In the genomic region with DNA sequence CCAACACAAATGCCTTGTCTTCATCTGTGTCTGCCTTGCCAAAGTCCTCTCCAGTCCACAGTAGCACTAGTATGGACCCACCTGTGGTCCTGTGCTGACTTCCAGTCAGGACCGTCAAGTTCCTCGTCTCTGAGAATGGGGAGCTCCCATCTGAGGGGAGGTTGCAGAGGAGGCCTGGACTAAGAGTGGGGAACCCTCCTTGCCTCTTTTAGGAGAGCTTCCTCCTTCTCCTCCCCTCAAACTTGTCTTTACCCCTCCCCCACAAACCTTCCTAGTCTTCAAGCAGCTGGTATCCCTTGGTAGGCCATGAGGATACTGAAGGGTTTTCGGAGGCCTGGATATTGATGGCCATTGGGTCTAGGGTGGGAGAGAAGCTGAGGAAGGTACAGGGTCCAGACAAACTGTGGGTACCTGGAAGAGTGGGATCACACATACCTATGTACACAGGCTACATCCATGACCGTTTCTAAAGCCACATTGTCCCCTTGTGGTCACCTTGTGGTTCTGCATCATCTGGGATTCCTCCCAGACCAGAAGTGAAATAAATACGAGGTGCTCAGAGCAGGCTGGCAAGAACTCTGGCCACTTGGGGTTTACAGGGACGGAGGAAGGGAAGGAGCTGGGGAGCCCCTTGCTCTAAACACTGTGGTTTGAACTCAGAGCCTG, we compare ENCODE assay signal across 7 mouse cellular contexts. TPM values are rescaled to one million over a fixed set of nuclear protein-coding genes. Genes with fewer than 3 reads are reported as not detected.
DNase-seq lines count a peak whose midpoint lies in the region; ATAC-seq lines count a peak whose summit lies in the region.

No protein-coding gene starts in this region.

- H3K27ac ChIP-seq in embryonic facial prominence, embryonic 12.5 days, result no peak overlapping the region
- peak overlapping the region; percentile 74 for H3K27ac ChIP-seq in hindbrain, embryonic 10.5 days
- no peak overlapping the region for H3K27ac ChIP-seq in limb, embryonic 12.5 days

- H3K4me2 ChIP-seq in embryonic facial prominence, embryonic 12.5 days (replicated peaks), result no peak overlapping the region
- no peak overlapping the region for H3K4me2 ChIP-seq in limb, embryonic 12.5 days

- no peaks in the 10 kb centered on the region for H3K27me3 ChIP-seq in embryonic facial prominence, embryonic 12.5 days
- no peaks in the 10 kb centered on the region; the same call in 1 of the 2 replicates for H3K27me3 ChIP-seq in hindbrain, embryonic 10.5 days (ENCODE audit: insufficient read depth, poor library complexity, severe bottlenecking)
- no peaks in the 10 kb centered on the region for H3K27me3 ChIP-seq in limb, embryonic 12.5 days

- no peak overlapping the region for H3K4me3 ChIP-seq in embryonic facial prominence, embryonic 12.5 days
- H3K4me3 ChIP-seq in hindbrain, embryonic 10.5 days, result no peak overlapping the region
- no peak overlapping the region for H3K4me3 ChIP-seq in limb, embryonic 12.5 days (replicated peaks)

- no peaks in the 10 kb centered on the region for H3K9me3 ChIP-seq in embryonic facial prominence, embryonic 12.5 days
- no peaks in the 10 kb centered on the region for H3K9me3 ChIP-seq in hindbrain, embryonic 10.5 days
- no peaks in the 10 kb centered on the region for H3K9me3 ChIP-seq in limb, embryonic 12.5 days

- 40% methylated on average over 6 of the region's 6 CpGs for WGBS in embryonic facial prominence, embryonic 12.5 days
- 45% methylated on average over 6 of the region's 6 CpGs for WGBS in hindbrain, embryonic 10.5 days
- 37% methylated on average over 6 of the region's 6 CpGs for WGBS in limb, embryonic 12.5 days

- DNase-seq in A20 (ENCODE audit: low read depth, low spot score), result peak; percentile 67
- DNase-seq in CD4-positive, CD25-positive, alpha-beta regulatory T cell, adult 2 months (ENCODE audit: low read depth, low spot score), result peak; percentile 63
- DNase-seq in hindbrain, embryonic 10.5 days (ENCODE audit: low spot score), result peak; percentile 56
- DNase-seq in naive thymus-derived CD4-positive, alpha-beta T cell, adult 2 months (ENCODE audit: low read depth), result peak; percentile 60
- no peak for DNase-seq in yolk sac, embryonic 10.5 days (ENCODE audit: low spot score)

- no peak overlapping the region; the same call in 1 of the 2 replicates for H3K9ac ChIP-seq in embryonic facial prominence, embryonic 12.5 days
- H3K9ac ChIP-seq in limb, embryonic 12.5 days (replicated peaks), result no peak overlapping the region

- peaks cover 8% of the 10 kb centered on the region; the same call in 1 of the 2 replicates for H3K4me1 ChIP-seq in embryonic facial prominence, embryonic 12.5 days
- peaks cover 44% of the 10 kb centered on the region for H3K4me1 ChIP-seq in hindbrain, embryonic 10.5 days (replicated peaks)
- H3K4me1 ChIP-seq in limb, embryonic 12.5 days (replicated peaks), result peaks cover 5% of the 10 kb centered on the region

- no peaks in the 10 kb centered on the region for H3K36me3 ChIP-seq in embryonic facial prominence, embryonic 12.5 days
- H3K36me3 ChIP-seq in hindbrain, embryonic 10.5 days, result no peaks in the 10 kb centered on the region
- no peaks in the 10 kb centered on the region for H3K36me3 ChIP-seq in limb, embryonic 12.5 days

- peak; percentile 74; the same call in 1 of the 2 replicates for ATAC-seq in embryonic facial prominence, embryonic 12.5 days (ENCODE audit: insufficient number of reproducible peaks, insufficient read depth, low FRiP score, low TSS enrichment)
- ATAC-seq in limb, embryonic 12.5 days (ENCODE audit: insufficient number of reproducible peaks, insufficient read depth, low FRiP score, low TSS enrichment, low read depth), result peak; percentile 78; the same call in 1 of the 2 replicates

RNA-seq across cellular contexts. Expression of a gene that starts 18.3 kb away (rescaled TPM):
- 97.3 and 101 TPM in 2 replicates for polyA plus RNA-seq in embryonic facial prominence, embryonic 12.5 days (2016; fragmentation: Nextera tagmentation; extraction: Ambion mirVana)
- 78.3 and 101 TPM in 2 replicates for polyA plus RNA-seq in hindbrain, embryonic 10.5 days (2016; fragmentation: Nextera tagmentation; extraction: Ambion mirVana)
- polyA plus RNA-seq in limb, embryonic 12.5 days (2016; fragmentation: Nextera tagmentation; extraction: Ambion mirVana), result 77.4 and 82.1 TPM in 2 replicates

RNA-seq across cellular contexts. Expression of a gene that starts 25.0 kb away (rescaled TPM):
- not detected in 2 replicates for polyA plus RNA-seq in embryonic facial prominence, embryonic 12.5 days (2016; fragmentation: Nextera tagmentation; extraction: Ambion mirVana)
- polyA plus RNA-seq in hindbrain, embryonic 10.5 days (2016; fragmentation: Nextera tagmentation; extraction: Ambion mirVana), result not detected in 2 replicates
- 0.31 TPM in 1 of 2 replicates, not detected in the other for polyA plus RNA-seq in limb, embryonic 12.5 days (2016; fragmentation: Nextera tagmentation; extraction: Ambion mirVana)

RNA-seq across cellular contexts. Expression of a gene that starts 42.7 kb away (rescaled TPM):
- 17.0 and 17.8 TPM in 2 replicates for polyA plus RNA-seq in embryonic facial prominence, embryonic 12.5 days (2016; fragmentation: Nextera tagmentation; extraction: Ambion mirVana)
- 12.3 and 13.5 TPM in 2 replicates for polyA plus RNA-seq in hindbrain, embryonic 10.5 days (2016; fragmentation: Nextera tagmentation; extraction: Ambion mirVana)
- 17.1 and 18.4 TPM in 2 replicates for polyA plus RNA-seq in limb, embryonic 12.5 days (2016; fragmentation: Nextera tagmentation; extraction: Ambion mirVana)

RNA-seq across cellular contexts. Expression of a gene that starts 45.0 kb away (rescaled TPM):
- 16.4 and 20.3 TPM in 2 replicates for polyA plus RNA-seq in embryonic facial prominence, embryonic 12.5 days (2016; fragmentation: Nextera tagmentation; extraction: Ambion mirVana)
- polyA plus RNA-seq in hindbrain, embryonic 10.5 days (2016; fragmentation: Nextera tagmentation; extraction: Ambion mirVana), result 39.1 and 46.4 TPM in 2 replicates
- 13.7 and 14.0 TPM in 2 replicates for polyA plus RNA-seq in limb, embryonic 12.5 days (2016; fragmentation: Nextera tagmentation; extraction: Ambion mirVana)
